Mouse (Mus musculus): ENCODE measurements at regions not wholly inside any gene's neighbourhood (a gene's known extent, or its start where the extent isn't known, plus 50 kb on each side); places are given as distances from the start of the nearest gene placed in this dataset.

DNA sequence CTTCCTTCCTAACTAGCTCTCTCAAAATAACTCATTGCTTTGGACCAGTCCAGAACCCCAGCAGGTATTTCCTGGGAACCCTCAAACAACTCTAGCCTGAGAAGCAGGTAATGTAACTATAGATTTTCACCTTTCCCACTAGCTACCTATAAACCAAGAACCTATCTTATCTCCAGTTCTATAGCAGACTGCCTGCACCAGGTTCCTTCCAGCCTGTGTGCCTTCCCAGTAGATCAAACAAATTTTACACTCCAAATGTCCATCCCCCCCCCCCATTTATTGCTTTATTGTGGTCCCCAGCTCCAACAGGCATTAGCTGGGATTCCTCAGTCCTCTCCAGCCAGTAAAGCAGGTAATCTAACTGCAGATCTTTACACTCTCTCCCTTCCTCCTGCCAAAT, 532.3 kb upstream of the Brinp3 start:
- TF ChIP-seq POLR2A (IDR thresholded peaks at IDR 0.05; ENCODE audit: insufficient read length, low read depth) (no peak), USF1 (IDR thresholded peaks at IDR 0.05; ENCODE audit: low read depth) (no peak), CEBPB (IDR thresholded peaks at IDR 0.05; ENCODE audit: insufficient read depth, poor library complexity, severe bottlenecking) (no peak), MAX (IDR thresholded peaks at IDR 0.05; ENCODE audit: low read depth) (no peak), SRF (IDR thresholded peaks at IDR 0.05; ENCODE audit: control insufficient read depth, insufficient read length, low read depth) (no peak), TCF12 (IDR thresholded peaks at IDR 0.05; ENCODE audit: insufficient read depth, poor library complexity, severe bottlenecking) (no peak), MYOD1 (IDR thresholded peaks at IDR 0.05; ENCODE audit: control insufficient read depth in 1 of 3, insufficient read length in 2 of 3, low read depth in 2 of 3) (no peak)
